Mouse (Mus musculus) right cerebral cortex, postnatal 4 days (tissue): ENCODE measurements at regions not wholly inside any gene's neighbourhood (a gene's known extent, or its start where the extent isn't known, plus 50 kb on each side); places are given as distances from the start of the nearest gene placed in this dataset.

Experiments
- DNase-seq: peaks from one replicate; pipeline ENCODE4 v3.0.0-alpha.2; 2022

DNA sequence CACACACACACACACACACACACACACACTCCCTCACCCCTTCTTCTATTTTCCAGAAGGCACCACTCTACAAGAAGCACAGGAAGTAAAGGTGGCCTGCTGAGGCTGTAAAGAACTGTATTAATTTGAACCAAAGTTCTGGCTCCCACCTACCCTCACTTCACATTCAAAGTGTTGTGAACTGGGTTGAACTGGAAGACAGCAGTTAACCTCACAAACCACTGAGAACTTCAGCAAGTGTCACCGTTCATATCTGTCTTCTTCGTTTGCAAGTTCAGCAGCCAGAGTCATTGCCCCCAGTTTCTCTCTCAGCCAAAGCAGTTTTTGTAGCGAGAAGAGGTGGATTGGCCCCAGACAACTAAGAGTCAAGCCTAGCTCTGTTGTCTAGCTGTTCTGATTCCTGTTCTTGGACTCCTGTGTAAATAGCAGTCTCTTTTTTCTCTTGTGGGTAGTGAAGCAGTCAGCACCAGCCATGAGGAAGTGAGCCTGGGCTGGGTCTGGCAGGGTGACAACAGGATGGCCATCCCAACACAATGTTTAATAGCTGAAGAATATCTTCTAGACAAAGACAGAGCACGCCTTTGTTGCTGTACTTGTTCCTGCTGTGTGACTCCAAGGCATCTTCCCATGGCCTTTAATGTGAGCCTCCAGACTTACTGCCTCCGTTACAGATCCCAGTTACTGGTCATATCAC, 452.0 kb upstream of the Meis1 start:
- no peak for DNase-seq

DNA sequence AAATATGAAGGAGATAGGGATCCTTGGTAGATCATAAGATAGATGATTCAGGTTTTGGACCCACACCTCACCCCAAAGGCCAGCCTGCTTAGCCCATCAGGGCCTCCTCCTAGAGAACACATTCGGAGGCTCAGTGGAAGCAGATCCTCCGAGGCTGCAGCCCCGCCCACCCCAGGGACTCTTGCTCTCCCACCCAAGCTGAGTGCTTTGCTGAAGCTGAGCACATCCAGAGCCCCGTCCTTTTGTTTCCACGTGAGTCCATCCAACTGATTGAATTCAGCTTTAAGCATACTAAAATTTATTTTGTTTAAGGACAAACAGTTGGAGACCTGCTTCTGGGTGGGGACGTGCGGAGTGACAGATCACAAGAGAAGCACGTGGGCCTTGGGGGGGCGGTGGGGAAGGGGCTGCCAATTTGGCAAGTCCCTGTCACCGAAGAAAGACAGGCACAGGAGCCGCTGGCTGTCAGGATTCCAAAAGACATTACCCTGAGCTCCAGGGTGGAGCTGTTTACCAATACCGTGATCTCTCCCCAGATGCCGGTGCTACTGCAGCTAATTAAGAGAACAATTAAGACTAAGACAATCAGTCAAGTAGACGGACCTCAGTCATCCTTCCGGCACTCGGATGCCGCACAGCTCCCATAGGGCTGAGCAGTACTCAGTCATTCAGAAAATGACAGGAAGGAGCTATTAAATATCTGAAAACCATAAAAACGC, 448.9 kb upstream of the Spred2 start:
- peak; percentile 9 for DNase-seq

DNA sequence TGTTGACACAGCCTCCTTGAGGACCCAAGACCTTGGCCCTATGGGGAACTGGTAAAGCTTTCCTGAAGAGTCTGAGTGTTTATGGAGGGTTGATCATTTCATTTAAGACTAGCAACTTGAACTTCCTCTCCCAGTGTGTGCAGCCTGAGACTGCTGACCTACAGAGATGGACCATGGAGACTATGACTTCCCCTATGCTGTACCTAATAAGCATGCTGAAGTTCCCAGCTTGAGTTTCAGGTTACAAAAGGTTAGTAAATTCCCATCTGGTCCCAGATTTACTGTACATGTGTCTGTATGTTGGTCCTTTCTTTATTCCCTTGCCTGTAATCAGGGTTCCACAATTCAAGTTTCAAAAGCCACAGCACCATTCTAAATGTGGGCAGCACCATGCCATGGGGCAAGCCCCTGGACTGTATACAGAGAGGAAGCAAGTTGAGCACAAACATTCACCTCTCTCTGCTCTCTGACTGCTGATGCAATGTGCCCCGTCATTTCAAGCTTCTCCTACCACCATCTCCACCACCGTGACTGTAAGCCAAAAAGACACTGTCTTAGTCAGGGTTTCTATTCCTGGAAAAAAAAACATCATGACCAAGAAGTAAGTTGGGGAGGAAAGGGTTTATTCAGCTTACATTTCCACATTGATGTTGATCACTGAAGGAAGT, 431.0 kb upstream of the Spred2 start:
- no peak for DNase-seq

DNA sequence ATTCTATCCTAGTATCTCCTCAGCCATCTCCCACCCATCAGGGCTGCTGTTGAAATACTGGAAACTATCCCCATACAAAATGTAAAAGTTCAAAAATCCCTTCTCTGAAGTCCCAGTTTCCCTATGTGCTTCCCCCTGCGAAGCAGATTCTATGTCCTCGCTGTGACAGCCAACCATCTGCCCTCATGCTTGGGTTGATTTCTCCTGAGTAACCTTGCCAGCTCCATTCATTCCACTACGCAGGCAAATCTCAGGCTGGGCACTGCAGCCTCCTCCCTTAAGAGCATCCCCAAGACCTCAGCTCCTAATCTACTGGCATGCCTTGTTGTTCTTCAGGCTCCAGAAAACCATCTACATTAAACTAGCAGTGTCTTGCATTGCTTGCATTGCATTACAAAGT, 402.5 kb upstream of the Spred2 start:
- DNase-seq, result no peak

DNA sequence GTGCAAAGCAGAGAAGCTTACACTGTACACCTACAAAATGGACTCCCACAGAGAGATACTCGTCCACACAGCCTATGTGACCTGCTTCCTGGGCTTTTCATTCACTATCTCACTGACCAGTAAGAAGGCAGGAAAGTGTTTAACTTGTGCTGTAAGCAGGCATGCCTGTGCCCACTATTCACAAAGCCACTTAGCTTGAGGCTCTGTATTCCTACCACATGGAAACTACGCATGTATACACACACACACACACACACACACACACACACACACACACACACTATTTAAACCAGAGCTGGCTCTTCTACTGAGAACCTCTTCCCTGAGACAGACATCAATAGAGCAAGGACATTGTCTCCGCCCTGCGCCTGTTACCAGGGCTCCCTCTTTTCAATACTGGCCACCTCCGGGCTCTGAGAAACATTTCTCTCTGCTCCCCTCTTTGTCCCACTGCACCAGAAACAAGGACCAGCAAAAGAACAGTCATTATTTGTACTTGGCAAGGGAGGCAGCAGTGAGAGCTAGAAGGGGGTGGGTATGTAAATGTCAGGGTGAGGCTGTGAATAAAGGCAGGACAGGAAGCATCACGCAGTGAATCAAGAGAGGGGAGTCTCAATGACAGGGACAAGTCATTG, 400.2 kb upstream of the Spred2 start:
- peak; percentile 4 for DNase-seq

DNA sequence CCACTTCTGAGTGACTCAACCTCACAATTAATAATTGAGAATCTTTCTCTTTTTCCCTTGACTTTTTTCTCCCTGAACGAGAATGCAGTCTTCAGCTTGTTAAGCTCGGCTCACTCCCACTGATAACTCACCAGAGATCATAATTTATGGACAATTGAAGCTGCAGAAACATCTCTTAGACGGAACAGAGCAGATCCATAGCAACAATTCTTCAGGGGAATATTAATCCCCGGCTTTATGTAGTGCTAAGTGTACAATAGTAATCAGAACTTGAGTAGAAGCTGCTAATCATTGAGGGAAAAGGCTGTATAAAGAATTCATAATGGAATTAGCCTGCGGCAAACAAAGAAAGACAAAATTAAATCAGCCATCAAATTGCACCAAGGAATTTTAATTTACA, 395.0 kb upstream of the Spred2 start:
- DNase-seq, result no peak

DNA sequence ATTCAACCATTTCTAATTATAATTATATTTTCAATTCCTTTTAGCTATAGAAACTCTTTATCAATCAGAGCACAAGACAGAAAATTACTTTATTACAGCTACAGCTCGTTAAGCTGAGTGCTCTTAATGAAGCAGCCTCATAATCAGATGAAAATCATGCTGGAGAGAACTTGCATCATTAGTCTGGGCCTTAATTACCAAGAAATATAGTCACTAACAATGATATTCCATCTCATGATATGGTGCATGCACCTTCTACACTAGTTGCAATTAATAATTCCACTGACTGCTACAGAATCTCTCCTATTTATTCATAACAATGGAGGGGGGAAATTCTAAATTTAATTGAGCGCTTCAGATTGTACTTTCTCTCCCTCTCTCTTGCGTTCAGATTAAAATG, 393.5 kb upstream of the Spred2 start:
- DNase-seq, result no peak

DNA sequence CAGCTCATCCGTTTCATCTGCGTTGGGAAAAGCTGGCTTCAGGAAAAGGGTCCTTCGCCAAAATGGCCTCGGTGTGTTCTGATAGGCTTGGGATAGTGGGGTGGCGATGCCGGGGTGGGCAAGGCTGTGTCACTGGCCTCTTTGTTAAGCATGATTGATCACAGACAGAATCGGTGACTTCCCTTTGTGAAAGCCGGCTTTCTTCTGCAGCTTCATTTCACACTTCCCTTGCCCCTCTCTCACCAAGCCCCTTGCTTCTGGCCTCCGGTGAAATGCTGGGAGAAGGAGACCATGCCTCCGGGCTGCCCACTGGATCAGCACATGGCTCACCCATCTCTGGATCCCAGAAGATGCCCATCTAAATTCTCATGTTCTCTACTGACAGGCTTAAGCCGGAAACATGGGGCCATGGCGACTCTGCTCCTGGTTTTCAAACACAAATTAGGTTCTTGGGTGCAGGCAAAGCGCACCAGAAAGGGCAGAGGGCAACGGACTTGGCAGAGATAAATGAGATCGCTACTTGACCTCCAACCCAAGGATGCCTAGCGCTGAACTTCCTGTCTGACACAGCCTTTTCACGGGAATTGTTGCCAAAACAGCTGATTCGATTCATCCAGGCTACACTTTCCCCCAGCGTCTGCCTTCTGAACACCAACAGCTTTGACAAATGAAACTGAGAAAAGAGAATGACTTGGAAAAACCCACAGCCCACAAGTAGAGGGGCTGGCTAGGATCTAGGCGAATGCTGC, 392.7 kb upstream of the Spred2 start:
- DNase-seq, result no peak

DNA sequence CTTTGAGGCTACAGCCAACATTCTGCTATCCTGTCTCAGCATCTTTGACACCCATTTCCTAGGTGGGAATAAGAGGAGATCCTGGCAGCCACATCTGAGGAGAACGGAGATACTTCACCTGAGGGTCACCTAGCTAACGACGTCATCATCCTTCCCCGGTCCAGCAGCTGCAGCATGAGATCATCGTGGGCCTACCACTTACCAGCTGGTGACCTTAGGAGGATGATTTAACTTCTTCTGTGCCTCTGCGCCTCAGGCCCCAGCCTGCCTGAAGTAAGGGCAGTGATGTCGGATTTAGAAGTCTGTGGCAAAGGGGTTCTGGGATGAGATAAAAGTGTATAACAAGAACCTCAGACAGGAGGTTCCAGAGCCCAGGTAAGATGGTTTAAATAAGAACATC, 391.3 kb upstream of the Spred2 start:
- no peak for DNase-seq

DNA sequence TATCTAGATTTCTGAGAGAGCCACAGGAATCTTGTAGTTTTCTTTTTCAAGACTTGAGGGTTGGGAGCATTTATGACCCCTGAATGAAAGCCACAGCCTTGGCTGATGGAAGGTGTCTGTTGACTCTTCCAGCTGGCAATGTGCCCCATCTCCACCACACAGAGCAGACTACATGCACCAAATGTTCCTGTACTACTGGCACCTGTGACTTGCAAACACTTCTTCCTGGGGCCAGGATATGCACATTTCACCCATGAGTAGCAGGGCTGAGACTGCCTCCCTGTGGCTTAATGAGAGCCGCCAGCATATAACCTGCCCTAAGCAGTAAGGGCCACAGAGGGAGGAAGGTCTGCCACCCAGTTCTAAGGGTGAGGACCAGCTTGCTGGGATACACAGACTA, 390.5 kb upstream of the Spred2 start:
- DNase-seq, result no peak

DNA sequence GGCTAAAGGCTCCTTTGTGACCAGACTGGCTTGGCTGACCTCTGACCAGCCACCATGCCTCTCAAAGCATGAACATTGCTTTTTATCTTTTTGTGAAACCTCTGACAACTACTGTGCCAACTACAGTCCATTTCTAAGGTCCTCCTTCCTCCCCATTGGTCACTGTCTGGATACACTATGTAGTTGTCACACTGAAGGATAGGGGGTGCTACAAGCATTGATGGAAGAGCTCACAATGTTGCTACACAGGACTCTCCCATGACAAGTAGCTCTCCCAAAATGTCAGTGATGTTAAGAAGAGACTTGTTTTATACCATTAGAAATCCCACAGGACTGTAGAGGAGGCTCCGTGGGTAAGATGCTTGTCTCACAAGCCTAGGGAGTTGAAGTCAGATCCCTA, 389.0 kb upstream of the Spred2 start:
- DNase-seq, result no peak

DNA sequence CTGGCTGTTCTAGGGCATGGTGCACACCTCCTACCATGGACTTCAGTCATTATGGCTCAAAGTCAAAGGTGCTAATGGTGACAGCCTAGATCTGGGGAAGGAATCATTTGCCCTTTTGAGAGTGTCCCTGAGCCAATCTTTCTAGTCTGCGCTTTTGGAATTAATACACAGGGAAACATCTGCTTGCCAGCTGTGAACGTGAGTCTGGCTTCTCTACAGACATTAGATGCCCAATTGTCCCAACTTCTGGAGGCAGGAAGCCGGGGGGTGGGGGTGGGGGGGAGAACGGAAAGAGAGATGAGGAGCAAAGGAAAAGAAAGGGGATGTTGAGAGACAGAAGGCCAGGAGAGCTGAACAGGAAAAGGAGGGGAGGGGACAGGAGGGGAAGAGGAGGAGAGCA, 377.9 kb upstream of the Spred2 start:
- DNase-seq, result no peak

DNA sequence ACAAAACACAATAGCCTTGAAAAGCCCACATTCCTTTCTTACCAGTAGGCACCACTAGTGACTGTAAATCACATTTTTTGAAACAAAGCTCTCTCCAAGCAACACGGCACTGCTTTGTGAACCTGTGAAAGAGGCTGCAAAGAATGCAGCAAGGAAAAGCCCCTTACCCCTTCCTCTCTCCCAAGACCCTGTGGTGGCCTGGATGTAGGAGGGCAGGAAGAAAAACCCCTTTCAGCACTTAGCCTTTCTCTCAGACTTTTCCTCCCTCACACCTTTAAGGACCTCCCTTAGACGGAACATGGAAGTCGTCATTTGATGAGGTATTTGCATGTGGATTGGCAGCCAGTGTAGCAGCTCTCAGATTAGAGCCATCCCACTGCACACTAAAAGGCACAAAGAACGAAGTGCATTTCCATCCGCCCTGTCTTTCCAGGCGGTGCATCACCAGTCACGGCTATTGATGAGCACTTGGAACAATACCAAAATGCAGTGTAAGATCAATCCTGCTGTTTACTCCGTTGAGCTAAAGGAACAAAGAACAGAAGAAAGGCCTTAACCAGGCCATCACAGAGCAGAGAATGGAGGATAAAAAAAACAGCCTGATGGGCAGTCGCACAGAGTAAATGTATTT, 369.7 kb upstream of the Spred2 start:
- no peak for DNase-seq

DNA sequence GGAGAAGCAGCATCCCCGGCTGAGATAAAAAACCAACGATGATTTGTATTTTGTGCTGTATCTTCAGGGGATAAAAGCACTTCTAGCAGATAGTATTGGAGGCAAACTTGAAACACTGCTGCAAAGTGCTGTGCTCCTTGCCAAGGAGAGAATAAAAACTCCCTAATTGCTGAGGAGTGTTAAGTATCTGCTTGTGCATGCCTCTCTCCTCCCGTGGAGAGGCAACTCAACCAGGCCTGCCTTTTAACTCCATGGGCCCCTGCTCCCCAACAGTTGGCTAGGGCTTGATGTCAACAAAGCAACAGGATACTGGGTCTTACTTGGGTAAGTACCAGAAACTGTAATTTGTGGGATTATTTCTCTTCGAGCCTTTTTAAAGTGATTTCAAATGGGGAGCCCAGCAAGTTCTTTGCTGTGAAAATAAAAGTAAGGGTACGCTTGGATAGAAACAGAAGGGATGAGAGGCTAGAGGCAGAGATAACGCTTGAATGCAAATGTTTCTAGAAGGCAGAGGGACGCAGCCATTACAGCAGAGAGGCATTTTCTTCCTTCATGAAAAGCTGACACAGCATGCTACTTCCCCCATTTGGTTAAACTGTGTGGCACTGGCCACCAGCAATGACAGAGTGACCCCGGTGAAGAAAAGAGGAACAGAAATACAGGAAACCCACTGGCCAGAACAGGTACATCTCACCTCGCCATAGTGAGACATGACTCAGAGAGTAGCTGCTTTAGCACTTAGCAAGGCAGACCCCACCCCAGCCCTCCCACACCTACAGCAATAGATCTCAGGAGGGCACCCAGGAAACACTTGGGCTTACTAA, 369.0 kb upstream of the Spred2 start:
- DNase-seq, result no peak

DNA sequence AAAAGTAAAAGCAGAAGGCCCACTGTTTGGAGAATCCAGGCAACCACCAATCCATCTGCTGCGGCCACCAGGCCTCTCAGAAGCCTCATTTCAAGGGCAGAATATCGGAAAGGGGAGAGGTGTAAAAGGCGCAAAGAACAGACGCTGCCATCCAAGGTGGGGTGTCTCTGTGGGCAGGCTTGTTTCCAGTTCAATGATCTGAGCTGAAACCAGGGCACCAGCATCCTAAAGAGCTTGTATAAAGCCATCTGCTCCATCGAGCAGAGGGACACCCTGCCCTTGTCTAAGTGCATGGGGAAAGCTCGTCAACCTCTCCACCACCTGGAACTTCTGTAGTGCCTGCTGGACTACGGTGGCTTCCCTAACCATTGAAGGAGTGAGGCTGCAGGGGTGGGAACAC, 363.7 kb upstream of the Spred2 start:
- DNase-seq, result no peak

DNA sequence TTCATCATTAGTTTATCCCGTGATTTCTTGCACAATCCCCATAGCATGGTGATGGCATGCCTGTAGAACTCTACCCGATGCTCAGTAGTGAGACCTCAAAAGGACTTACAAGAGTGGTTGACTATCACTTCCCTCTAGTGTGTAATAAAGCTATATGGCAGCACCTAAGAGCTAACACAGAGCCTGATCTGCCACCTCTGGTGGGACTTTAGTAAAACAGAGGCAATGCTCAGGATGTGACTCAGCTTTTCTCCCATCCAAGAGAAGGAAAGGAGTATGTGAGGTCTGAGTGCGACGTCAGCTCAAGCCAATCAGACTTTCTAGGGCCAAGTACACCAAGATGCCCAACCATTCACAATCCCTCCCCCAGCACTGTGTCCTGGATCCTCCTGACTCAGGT, 361.5 kb upstream of the Spred2 start:
- no peak for DNase-seq

DNA sequence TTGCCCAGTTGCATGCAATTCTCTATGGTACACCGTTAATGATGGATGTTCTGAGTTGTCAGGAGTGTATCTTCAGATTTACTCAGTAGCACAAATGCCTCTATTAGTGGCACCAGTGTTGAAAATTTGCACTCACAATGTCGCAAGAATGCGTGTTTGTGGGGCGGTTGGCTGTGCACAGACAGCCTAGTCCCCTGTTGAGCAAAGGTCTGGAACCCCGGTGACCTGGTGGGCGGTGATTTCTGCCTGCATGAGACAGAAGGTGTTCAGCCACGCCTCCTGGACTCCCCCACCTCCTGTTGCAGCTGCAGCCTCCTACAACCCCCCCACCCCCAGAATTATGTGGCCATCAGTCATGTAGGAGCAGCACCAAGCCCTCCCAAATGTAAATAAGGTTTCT, 338.9 kb upstream of the Spred2 start:
- no peak for DNase-seq

DNA sequence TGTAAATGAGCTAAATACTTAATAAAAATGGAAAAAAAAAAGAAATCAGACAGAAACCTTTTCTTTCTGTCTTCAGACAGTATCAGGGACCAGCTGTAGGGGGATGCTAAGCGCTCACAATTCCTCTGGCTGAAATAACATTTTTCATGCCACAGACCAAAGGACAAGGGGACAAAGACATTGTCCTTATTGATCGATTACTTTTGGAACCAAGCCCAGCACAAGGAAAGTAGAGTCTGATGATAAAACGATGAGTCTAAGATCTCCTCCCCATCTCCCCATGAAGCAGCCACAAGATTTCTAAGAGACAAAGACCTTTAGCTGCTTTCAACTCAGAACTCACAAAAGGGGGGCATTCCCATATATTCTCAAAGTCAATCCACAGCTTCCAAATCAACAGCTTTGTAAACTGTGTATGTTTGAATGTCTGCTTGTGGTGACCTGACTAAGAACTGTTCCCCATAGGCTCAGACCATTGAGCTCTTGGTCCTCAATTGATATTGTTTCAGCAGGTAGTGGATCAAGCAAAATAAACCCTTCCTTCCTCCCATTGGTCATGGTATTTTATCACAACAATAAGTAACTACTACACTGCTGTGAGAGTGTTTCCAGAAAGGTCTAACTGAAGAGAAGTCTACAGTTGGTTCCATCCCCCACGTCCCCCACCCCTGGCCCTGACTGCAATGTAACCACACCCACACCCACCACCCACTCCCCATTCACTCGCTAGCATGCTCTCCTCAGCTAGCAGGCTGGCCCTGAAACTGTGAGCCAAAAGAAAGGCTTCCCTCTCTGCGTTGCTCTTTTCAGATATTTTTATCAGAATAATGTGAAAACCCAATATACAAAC, 331.4 kb upstream of the Spred2 start:
- DNase-seq, result no peak

DNA sequence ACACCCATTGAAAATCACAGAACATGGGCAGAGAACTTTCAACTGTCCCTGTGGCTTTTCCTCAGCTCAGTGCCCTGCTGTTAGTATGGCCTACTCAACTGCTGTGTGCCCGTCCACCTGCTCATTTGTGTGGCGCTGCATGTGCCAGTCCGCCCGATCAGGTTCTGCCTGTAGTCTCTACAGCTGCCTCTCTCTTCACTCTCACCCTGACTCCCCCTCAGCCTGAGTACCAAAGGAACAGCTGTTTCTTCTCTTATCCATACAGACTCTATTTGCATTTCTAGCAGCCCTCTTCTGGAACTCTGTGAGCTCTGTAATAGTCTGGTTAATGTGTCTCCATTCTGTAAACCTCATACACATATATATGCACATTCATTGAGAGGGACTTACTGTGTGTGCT, 329.1 kb upstream of the Spred2 start:
- DNase-seq, result no peak

DNA sequence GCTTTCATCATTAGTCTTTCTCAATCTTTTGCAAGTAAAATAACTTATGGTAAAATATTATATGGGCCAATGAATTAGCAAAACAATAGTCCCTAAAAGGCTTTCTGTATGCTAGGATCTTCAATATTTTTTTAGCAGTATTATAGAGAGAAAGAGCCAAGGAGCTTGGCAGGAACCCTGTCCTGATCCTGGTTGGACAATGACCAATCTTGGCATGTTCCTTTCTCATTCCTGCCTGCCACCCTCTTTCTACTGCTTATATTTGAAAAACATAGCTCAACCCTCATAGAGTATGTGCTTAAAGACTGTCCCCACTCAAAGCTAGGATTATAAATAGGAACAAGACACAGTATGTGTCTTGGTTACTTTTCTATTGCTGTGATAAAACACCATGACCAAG, 327.8 kb upstream of the Spred2 start:
- DNase-seq, result no peak

DNA sequence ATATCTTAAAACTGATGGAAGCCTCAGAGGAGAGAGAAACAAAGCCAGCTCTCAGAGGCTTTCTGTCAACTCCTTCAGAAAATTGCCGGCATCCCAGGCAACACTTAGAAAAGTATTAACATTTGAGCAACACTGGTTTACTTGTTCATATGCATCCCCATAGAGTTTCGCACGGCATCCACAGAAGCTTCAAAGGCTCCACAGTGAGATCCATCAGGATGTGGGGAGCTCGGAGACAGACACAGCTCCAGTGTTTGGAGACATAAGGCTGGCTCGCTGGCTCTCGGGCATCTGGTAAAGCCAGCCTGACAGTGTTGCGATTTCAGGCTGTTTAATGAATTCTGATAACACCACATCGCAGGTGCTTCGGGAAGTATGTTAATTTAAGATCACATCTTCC, 324.7 kb upstream of the Spred2 start:
- DNase-seq, result no peak
